Mouse (Mus musculus): ENCODE data around the gene Ppp3r1. TPM values are rescaled to one million over a fixed set of nuclear protein-coding genes. Genes with fewer than 3 reads are reported as not detected.

The Ppp3r1 gene
- total RNA-seq (2023): 90.7 to 96.6 TPM (median 93.3 TPM) in 4 replicates

GRCm38 (mm10) chr11:17158858-17159737, at the start of gene Ppp3r1:
Ppp3r1 (plus strand) TSS chr11:17159263.

GRCm38 (mm10) chr11:17181807-17182206, 22.7 kb downstream of the Ppp3r1 start, which contains the start of gene Wdr92:
Wdr92 (plus strand) TSS chr11:17182107.

GRCm38 (mm10) chr11:17211258-17212140, 52.4 kb downstream of the Ppp3r1 start, which contains the start of gene Pno1:
Pno1 (minus strand) TSS chr11:17211568.

Other genes with a start within 250 kb of the Ppp3r1 start
- 1.9 to 2.9 TPM (median 2.2 TPM) in 4 replicates for gene Fbxo48, start 207.9 kb upstream of the Ppp3r1 start, total RNA-seq (2023)
- gene Cnrip1, start 107.7 kb upstream of the Ppp3r1 start, total RNA-seq (2023): 17.4 to 20.6 TPM (median 19.6 TPM) in 4 replicates
- 168 to 207 TPM (median 191 TPM) in 4 replicates for gene Plek, start 106.9 kb upstream of the Ppp3r1 start, total RNA-seq (2023)
- 7.0 to 9.2 TPM (median 8.3 TPM) in 4 replicates for gene Wdr92, start 22.8 kb downstream of the Ppp3r1 start, total RNA-seq (2023)
- 20.0 to 25.7 TPM (median 21.2 TPM) in 4 replicates for gene Pno1, start 52.3 kb downstream of the Ppp3r1 start, total RNA-seq (2023)
- 36.0 to 43.8 TPM (median 38.3 TPM) in 4 replicates for gene C1d, start 98.3 kb downstream of the Ppp3r1 start, total RNA-seq (2023)